Mouse (Mus musculus): ENCODE data around the gene Foxd4.
A peak's percentile ranks its signal among the peaks of the same experiment; 100 is the strongest.
"Not testable (repeated sequence)": the region's sequence is repeated elsewhere in the genome, so short reads cannot be mapped to it uniquely, and the experiment has no call there.

Foxd4 gene

DNA sequence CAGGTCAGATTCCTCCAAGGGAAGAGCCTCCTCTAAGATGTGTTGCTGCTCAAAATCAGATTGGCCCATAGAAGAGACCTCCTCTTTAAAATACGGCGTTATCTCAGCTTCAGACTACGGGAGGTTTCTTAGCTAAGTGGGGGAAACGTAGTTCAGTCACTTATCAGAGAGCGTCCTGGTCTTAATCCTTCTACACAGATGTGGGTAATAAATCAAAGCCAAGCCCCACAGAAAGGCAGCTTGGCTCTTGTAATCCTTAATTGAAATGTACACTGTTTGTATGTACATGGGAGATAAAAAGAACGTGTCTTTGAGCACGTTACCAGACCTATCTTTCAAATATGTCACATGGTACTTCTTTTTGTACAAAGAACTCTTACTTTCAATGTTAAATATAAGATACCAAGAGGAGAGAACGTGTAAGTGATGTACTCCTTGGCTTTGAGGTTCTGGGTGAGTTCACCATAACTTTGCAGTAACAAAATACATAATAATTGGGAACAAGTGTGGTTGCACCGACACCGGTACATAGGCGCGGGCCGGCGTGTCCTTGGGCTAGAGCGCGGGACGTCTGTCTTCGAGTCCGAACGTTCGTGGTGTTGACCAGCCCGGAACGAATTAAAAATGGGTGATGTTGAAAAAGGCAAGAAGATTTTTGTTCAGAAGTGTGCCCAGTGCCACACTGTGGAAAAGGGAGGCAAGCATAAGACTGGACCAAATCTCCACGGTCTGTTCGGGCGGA is 25.7 kb downstream of the Foxd4 start, which contains the start of gene Gm10053:
Gene Gm10053 (plus strand): TSS at position 558 of the 742 bp plus-strand sequence.
- not testable (repeated sequence) for DNase-seq (ENCODE audit: low spot score)

DNA sequence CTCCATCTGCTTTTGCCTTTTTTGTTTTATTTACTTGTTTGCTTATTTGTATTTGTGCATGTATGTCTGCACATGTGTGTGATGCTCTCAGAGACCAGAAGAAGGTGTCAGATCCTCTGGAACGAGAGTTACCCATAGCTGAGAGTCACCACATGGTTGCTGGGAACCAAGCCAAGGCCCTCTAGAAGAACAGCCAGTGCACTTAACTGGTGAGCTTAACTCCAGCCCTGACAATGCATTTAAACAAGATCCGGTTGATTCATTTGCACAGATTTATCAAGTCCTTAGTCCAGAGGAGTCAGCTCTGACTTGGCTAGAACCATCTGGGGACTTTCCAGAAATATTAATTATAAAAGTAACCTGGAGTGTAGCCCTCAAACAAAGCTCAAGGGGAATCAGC is 27.1 kb downstream of the Foxd4 start:
- DNase-seq (ENCODE audit: low spot score), result no peak

DNA sequence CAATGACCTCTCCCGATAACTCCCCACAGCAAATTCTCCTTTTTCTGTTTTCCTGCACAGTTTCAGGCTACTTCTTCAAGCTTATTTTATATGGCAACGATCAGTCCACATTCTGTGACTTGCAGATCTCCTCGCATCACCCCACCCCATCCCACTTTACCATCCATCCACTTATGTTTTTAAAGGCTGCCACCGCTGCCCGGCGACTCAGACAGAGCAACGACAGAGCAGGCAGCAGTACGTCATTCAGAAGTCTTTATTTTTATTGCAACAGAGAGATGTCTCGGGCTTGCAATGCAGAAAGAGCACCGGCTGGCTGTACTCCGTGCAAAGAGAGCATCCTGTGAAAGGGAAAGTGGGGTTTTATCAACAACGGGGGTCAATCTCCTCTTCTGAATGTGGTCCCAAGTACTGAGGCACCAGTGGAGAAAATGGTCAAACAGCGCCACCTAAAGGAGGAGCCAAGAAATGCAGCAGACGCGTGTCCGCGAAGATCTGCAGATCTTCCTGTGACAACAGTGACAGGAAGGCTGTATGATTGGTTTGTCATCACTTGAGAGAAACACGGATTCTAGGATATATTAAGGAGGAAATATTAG is 29.9 kb downstream of the Foxd4 start:
- peak; percentile 50 for DNase-seq (ENCODE audit: low spot score)

DNA sequence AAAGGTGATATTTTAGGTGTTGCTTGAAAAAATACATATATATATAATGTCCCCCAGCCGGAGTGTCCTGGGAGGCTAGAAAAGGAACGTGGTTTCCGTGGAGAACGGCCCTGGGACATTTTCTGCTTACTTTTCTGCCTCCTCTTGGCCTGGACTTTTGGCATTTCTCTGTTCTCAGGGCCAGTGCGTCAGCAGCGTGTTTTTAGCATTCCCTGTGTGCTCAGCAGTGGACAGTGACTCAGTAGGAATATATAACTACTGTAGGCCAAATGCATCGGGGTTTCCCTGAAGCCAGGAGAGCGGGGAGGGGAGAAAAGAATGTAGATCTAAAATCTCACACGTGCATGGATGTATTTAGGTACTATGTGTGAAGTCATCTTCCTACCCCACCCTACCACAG is 35.6 kb downstream of the Foxd4 start:
- no peak for DNase-seq (ENCODE audit: low spot score)

DNA sequence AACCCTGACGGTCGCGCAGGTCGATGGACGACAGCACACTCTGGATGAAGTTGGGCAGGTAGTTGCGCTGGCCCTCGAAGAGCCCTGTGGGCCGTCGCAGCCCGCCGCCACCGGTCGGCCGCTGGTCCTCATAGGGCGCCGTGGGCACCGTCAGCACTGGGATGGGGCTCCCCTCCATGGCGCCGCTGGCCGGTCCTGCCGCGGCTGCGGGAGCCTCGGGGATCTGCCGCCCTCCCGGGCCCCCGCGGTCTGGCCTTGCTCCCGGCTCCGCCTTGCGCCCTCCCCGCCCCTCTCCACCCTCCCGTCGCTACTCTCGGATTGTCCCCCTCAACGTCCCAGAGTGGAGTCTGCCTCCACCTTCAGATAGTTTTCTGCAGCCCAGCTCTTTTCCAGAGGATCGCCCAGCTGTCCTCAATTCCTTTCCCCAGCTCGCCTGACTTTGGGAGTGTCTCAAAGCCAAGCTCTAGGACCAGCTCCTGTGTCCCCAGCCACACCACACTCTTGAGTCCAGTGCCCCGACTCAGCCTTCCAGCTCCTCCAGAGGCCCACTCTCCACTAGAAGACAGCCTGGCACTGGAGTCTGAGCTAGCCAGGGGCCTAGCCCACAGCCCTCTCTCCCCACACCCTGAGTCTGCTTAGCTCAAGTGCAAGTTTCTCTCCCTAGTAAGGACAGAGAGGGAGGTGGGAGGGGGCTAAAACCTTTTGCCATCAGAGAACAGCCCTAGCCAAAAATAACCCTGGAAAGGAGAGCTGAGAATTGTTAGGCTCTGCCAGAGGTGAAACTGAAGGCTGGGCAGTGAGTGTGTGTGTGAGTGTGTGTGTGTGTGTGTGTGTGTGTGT is 39.2 kb downstream of the Foxd4 start, which contains the start of gene Pgm5:
Gene Pgm5 (minus strand): TSS at position 244 of the 840 bp plus-strand sequence.
- no peak for DNase-seq (ENCODE audit: low spot score)

DNA sequence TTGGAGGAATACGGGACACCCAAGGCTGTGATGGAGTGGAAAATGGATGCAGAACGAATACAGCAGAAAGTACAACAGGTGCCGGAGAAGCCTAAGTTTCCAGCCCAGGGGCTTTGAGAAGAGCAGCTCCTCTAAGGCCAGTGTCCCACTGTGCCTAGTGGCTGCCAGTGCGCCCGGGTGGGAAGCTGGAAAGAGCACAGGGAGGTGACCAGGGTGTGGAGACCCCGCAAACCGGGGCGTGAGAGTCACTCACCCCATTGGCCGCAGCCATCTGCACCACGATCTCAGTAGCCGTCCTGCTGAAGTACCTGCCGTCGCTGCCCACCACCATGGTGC is 39.8 kb downstream of the Foxd4 start:
- no peak for DNase-seq (ENCODE audit: low spot score)

DNA sequence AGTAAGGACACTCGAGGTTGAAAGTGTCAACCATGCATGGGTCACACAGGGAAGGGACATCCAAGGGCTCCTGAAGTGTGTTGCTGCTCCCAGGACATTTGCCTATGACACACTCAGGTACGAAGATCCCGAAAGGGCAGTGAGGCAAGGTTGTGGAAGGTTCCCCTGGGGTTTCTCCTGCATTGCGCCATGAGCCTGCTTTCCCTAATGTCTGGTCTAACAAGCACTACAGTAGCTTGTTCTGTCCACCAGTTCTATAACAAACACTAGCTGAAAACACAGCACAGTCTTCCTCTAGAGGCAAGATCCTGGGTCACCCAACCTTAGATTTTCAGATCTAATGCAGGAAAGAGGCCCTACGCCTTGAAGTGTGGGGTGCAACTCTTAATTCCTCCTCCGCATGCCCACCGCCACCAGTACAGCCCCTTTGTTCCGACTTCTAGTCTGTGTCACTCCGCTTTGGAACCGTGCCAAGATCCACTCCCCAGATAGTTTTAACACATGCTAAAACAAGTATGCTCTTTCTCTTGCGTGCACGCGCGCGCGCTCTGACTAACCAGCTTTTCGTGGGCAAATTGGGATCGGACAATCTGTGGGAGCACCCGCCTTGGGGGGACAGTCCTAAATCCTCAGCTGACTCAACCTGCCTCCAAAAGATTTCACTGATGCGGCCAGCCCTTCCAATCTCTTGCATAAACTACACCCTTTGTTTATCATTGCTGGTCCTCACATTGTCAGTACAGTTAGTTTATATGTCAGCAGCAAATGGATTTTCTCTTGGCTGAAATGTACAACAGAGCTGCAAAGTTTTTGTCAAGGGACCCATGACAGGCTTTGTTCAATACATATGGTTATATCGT is 49.3 kb downstream of the Foxd4 start:
- no peak for DNase-seq (ENCODE audit: low spot score)
